Comparison of ENCODE assay signal across 16 mouse cellular contexts in genomic region chr14:111226926-111227325, GRCm38 (mm10).
DNase-seq lines count a peak whose midpoint lies in the region; ATAC-seq lines count a peak whose summit lies in the region.
"Had no signal": no experiment of that assay in that cellular context is flagged by ENCODE, and none has a peak within 500 bp of the region (broad histone marks: within the 10 kb centered on the region; RNA-seq: fewer than 3 reads in every experiment).

No protein-coding gene starts in this region.

- ATAC-seq in cerebellum, adult (ENCODE audit: insufficient number of reproducible peaks, low FRiP score, low TSS enrichment), result 0 out of 2 replicates have a peak, but pooled peaks have one; percentile 45
- ATAC-seq in granulocyte monocyte progenitor cell, adult 5-6 weeks (replicated peaks; ENCODE audit: poor library complexity, severe bottlenecking), result no peak
- ATAC-seq: forebrain, embryonic 13.5 days had no signal

- DNase-seq in cerebellum, adult 8-10 months, result no peak
- DNase-seq in left cerebral cortex, postnatal 4 days, result peak; percentile 89
- DNase-seq in left cerebral cortex, postnatal 14 days (ENCODE audit: low spot score in 2 of 2), result no peak
- peak; percentile 94 to 96 for DNase-seq in cerebellum, postnatal 10 days
- DNase-seq in layer of hippocampus, adult 11-12 months (ENCODE audit: low spot score), result no peak
- DNase-seq: adrenal gland, postnatal 14 days; gastrocnemius, adult 2 months; kidney, adult 11 months; kidney, postnatal 36 days; lung, postnatal 36 days; midbrain, embryonic 14.5 days; right cerebral cortex, postnatal 4 days; thymus, postnatal 25 days had no signal

- intact Hi-C loops in left cerebral cortex, postnatal 4 days (cut with DNase I), result no loop called here
- intact Hi-C loops in left cerebral cortex, postnatal 14 days (cut with DNase I), result no loop called here

Comparison
In these comparisons a context has a peak if more than half of its experiments do, and no peak if none do; other contexts are left out.
1. DNase-seq: peak in left cerebral cortex, postnatal 4 days (single experiment) and cerebellum, postnatal 10 days (2 of 2); none in cerebellum, adult 8-10 months (single experiment), left cerebral cortex, postnatal 14 days (0 of 2) and layer of hippocampus, adult 11-12 months (single experiment).